Mouse (Mus musculus) bone marrow macrophage, adult 2 months (primary cell): ENCODE results near the gene Cenpb.

ENCODE experiments used
- CTCF ChIP-seq: IDR thresholded peaks from 2 replicates; pipeline ENCODE4 v1.5.1; 2012; ENCODE audit warnings: low read depth, mild to moderate bottlenecking, low read length, moderate library complexity
- POLR2A ChIP-seq: IDR thresholded peaks from 2 replicates; pipeline ENCODE4 v1.6.1; 2012; ENCODE audit warnings: mild to moderate bottlenecking, low read depth, low read length, borderline replicate concordance

- TF ChIP-seq POLR2A (no peak), CTCF (no peak)
Measured at GRCm38 (mm10) chr2:131167984-131168383, 11.9 kb downstream of the Cenpb start.
